Mouse (Mus musculus): ENCODE measurements around the gene Atg4a. TPM values are rescaled to one million over a fixed set of nuclear protein-coding genes. Genes with fewer than 3 reads are reported as not detected.

The Atg4a gene
- polyA plus RNA-seq, 1 experiment from 2014 or later: 14.4 TPM

DNA sequence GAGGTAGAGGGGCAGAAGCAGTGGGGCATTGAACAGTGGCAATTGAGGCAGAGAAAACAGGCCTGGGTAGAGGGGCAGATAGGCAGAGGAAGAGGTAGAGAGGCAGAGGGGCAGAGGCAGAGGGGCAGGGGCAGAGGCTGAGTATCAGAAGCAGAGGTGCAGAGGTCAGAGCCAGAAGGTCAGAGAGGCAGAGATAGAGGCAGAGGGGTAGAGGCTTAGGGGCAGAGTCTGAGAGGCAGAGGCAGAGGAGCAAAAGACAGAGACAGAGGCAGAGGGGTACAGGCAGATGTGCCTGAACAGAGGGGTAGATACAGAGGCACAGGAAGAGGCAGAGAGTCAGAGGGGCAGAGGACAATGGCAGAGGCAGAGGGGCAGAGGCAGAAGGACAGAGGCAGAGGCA is 193.6 kb downstream of the Atg4a start:
- no peaks in the 10 kb centered on the region for H3K9me3 ChIP-seq (ENCODE audit: control insufficient read depth, low read length)
- DNase-seq (ENCODE audit: low spot score, missing footprints): no peak
- H3K27ac ChIP-seq (ENCODE audit: low read depth, low read length): no peak overlapping the region
- peak; percentile 48; the same call in 1 of the 2 replicates for ATAC-seq (ENCODE audit: low FRiP score)
- no peak overlapping the region for H3K9ac ChIP-seq (ENCODE audit: low read length)
- H3K4me2 ChIP-seq: no peak overlapping the region
- H3K4me3 ChIP-seq (ENCODE audit: low read depth, low read length): no peak overlapping the region
- no peaks in the 10 kb centered on the region for H3K4me1 ChIP-seq (ENCODE audit: control insufficient read depth, insufficient read depth, low read length)
- peaks cover 23% of the 10 kb centered on the region for H3K27me3 ChIP-seq (ENCODE audit: control insufficient read depth, insufficient read depth, low read length)
- no peaks in the 10 kb centered on the region for H3K36me3 ChIP-seq (ENCODE audit: control insufficient read depth, insufficient read depth, low read length)

- no peaks in the 10 kb centered on the region for H3K36me3 ChIP-seq (ENCODE audit: control insufficient read depth, insufficient read depth, low read length)
- ATAC-seq (ENCODE audit: low FRiP score) (no peak), DNase-seq (ENCODE audit: low spot score, missing footprints) (no peak)
- no peak overlapping the region for H3K4me2 ChIP-seq
- no peak overlapping the region for H3K4me3 ChIP-seq (ENCODE audit: low read depth, low read length)
- H3K27me3 ChIP-seq (ENCODE audit: control insufficient read depth, insufficient read depth, low read length): peaks cover 28% of the 10 kb centered on the region
- no peak overlapping the region for H3K27ac ChIP-seq (ENCODE audit: low read depth, low read length)
- H3K4me1 ChIP-seq (ENCODE audit: control insufficient read depth, insufficient read depth, low read length): no peaks in the 10 kb centered on the region
- no peak overlapping the region for H3K9ac ChIP-seq (ENCODE audit: low read length)
- no peaks in the 10 kb centered on the region for H3K9me3 ChIP-seq (ENCODE audit: control insufficient read depth, low read length)
Observed at GRCm38 (mm10) chrX:141151182-141151581, 194.5 kb downstream of the Atg4a start.

- H3K36me3 ChIP-seq (ENCODE audit: control insufficient read depth, insufficient read depth, low read length): no peaks in the 10 kb centered on the region
- no peak overlapping the region for H3K27ac ChIP-seq (ENCODE audit: low read depth, low read length)
- no peak for ATAC-seq (ENCODE audit: low FRiP score)
- DNase-seq (ENCODE audit: low spot score, missing footprints): no peak
- WGBS: 15% methylated on average over 2 of the region's 2 CpGs
- no peaks in the 10 kb centered on the region for H3K9me3 ChIP-seq (ENCODE audit: control insufficient read depth, low read length)
- no peak overlapping the region for H3K4me3 ChIP-seq (ENCODE audit: low read depth, low read length)
- H3K4me2 ChIP-seq: no peak overlapping the region
- H3K4me1 ChIP-seq (ENCODE audit: control insufficient read depth, insufficient read depth, low read length): no peaks in the 10 kb centered on the region
- H3K27me3 ChIP-seq (ENCODE audit: control insufficient read depth, insufficient read depth, low read length): peaks cover 16% of the 10 kb centered on the region
- H3K9ac ChIP-seq (ENCODE audit: low read length): no peak overlapping the region
Observed at GRCm38 (mm10) chrX:141156696-141157095, 200.0 kb downstream of the Atg4a start.

- Histone ChIP-seq H3K9me3 (ENCODE audit: control insufficient read depth, low read length) (no peaks in the 10 kb centered on the region), H3K4me1 (ENCODE audit: control insufficient read depth, insufficient read depth, low read length) (no peaks in the 10 kb centered on the region), H3K27ac (ENCODE audit: low read depth, low read length) (no peak overlapping the region), H3K9ac (ENCODE audit: low read length) (no peak overlapping the region), H3K4me2 (no peak overlapping the region), H3K36me3 (ENCODE audit: control insufficient read depth, insufficient read depth, low read length) (no peaks in the 10 kb centered on the region), H3K27me3 (ENCODE audit: control insufficient read depth, insufficient read depth, low read length) (peaks cover 13% of the 10 kb centered on the region), H3K4me3 (ENCODE audit: low read depth, low read length) (no peak overlapping the region)
- DNase-seq (ENCODE audit: low spot score, missing footprints): no peak
- WGBS: 60% methylated on average over 4 of the region's 4 CpGs
- ATAC-seq (ENCODE audit: low FRiP score): no peak
Observed at GRCm38 (mm10) chrX:141157626-141158025, 200.9 kb downstream of the Atg4a start.

DNA sequence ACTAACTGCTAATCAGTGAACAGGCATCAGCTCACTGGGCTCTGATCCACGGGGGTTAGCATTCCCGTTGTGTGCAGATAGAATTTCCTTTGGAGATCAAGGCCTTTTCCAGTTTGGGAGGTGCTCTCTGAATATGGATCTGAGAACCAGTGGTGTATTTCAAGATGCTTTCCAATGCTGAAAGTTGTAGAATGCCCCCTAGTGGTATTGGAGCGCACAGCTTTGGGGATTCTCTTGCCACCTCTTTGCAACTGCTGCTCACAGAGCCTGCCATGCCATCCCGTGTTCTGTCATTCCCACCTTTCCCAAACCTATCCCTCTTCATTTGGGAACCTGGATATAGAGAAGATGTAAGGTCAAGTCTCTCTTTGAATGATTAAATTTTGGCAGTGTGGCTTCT is 201.5 kb downstream of the Atg4a start:
- ATAC-seq (ENCODE audit: low FRiP score) (no peak), DNase-seq (ENCODE audit: low spot score, missing footprints) (no peak)
- Histone ChIP-seq H3K36me3 (ENCODE audit: control insufficient read depth, insufficient read depth, low read length) (no peaks in the 10 kb centered on the region), H3K4me3 (ENCODE audit: low read depth, low read length) (no peak overlapping the region), H3K9ac (ENCODE audit: low read length) (no peak overlapping the region), H3K27me3 (ENCODE audit: control insufficient read depth, insufficient read depth, low read length) (peaks cover 13% of the 10 kb centered on the region), H3K27ac (ENCODE audit: low read depth, low read length) (no peak overlapping the region), H3K4me2 (no peak overlapping the region), H3K4me1 (ENCODE audit: control insufficient read depth, insufficient read depth, low read length) (no peaks in the 10 kb centered on the region), H3K9me3 (ENCODE audit: control insufficient read depth, low read length) (no peaks in the 10 kb centered on the region)
- 48% methylated on average over 4 of the region's 4 CpGs for WGBS

DNA sequence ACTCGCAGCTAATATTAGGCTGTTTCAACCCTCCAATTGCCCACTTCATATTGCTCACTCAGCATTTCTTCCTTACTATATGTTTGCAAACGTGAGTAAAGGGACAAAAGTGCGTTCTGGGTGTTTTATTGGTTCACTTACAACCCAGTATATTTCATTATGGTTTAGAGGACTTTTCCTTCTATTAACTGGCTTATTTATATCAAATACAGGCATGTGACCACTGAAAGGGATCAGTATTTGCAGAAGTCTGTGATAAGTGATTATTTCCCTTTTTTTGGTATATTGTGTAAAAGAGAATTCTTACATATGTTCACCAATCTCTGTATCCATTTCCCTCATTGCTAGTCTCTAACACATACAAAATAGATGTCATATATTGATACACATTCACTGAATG is 203.7 kb downstream of the Atg4a start:
- Histone ChIP-seq H3K36me3 (ENCODE audit: control insufficient read depth, insufficient read depth, low read length) (no peaks in the 10 kb centered on the region), H3K27ac (ENCODE audit: low read depth, low read length) (no peak overlapping the region), H3K4me1 (ENCODE audit: control insufficient read depth, insufficient read depth, low read length) (no peaks in the 10 kb centered on the region), H3K4me2 (no peak overlapping the region), H3K9ac (ENCODE audit: low read length) (no peak overlapping the region), H3K4me3 (ENCODE audit: low read depth, low read length) (no peak overlapping the region), H3K27me3 (ENCODE audit: control insufficient read depth, insufficient read depth, low read length) (peaks cover 11% of the 10 kb centered on the region), H3K9me3 (ENCODE audit: control insufficient read depth, low read length) (no peaks in the 10 kb centered on the region)
- 75% methylated on average over 3 of the region's 3 CpGs for WGBS
- no peak for DNase-seq (ENCODE audit: low spot score, missing footprints)
- no peak for ATAC-seq (ENCODE audit: low FRiP score)

- no peak overlapping the region for H3K4me2 ChIP-seq
- 89% methylated on average over 4 of the region's 4 CpGs for WGBS
- H3K27ac ChIP-seq (ENCODE audit: low read depth, low read length): no peak overlapping the region
- H3K4me3 ChIP-seq (ENCODE audit: low read depth, low read length): no peak overlapping the region
- H3K27me3 ChIP-seq (ENCODE audit: control insufficient read depth, insufficient read depth, low read length): peaks cover 18% of the 10 kb centered on the region
- no peaks in the 10 kb centered on the region for H3K36me3 ChIP-seq (ENCODE audit: control insufficient read depth, insufficient read depth, low read length)
- no peaks in the 10 kb centered on the region for H3K4me1 ChIP-seq (ENCODE audit: control insufficient read depth, insufficient read depth, low read length)
- no peaks in the 10 kb centered on the region for H3K9me3 ChIP-seq (ENCODE audit: control insufficient read depth, low read length)
- no peak overlapping the region for H3K9ac ChIP-seq (ENCODE audit: low read length)
- no peak for ATAC-seq (ENCODE audit: low FRiP score)
- no peak for DNase-seq (ENCODE audit: low spot score, missing footprints)
Observed at GRCm38 (mm10) chrX:141165067-141165466, 208.4 kb downstream of the Atg4a start.

DNA sequence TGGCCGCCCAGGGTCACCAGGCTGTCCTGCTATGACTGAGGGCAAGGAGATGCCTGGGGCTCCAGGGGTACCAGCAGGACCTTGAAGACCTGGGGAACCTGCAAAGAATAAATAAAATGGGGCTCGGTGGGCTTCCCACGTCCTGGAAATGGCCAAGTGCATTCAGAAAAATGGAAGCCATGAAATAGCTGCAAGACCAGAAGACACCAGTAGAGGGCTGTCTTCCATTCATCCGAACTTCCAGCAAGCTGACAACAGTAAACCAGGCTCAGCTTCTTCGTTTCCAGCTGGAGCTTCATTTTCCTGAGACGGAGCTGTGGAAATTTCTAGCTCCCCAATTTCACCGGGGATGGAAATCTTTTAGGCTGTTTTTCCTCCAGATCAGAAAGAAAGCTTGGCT is 218.6 kb downstream of the Atg4a start:
- H3K27ac ChIP-seq (ENCODE audit: low read depth, low read length): no peak overlapping the region
- H3K9me3 ChIP-seq (ENCODE audit: control insufficient read depth, low read length): no peaks in the 10 kb centered on the region
- no peaks in the 10 kb centered on the region for H3K36me3 ChIP-seq (ENCODE audit: control insufficient read depth, insufficient read depth, low read length)
- H3K4me3 ChIP-seq (ENCODE audit: low read depth, low read length): no peak overlapping the region
- no peak for ATAC-seq (ENCODE audit: low FRiP score)
- 39% methylated on average over 7 of the region's 7 CpGs for WGBS
- H3K9ac ChIP-seq (ENCODE audit: low read length): no peak overlapping the region
- H3K4me1 ChIP-seq (ENCODE audit: control insufficient read depth, insufficient read depth, low read length): no peaks in the 10 kb centered on the region
- no peak overlapping the region for H3K4me2 ChIP-seq
- peak; percentile 96 for DNase-seq (ENCODE audit: low spot score, missing footprints)
- peaks cover 29% of the 10 kb centered on the region for H3K27me3 ChIP-seq (ENCODE audit: control insufficient read depth, insufficient read depth, low read length)

DNA sequence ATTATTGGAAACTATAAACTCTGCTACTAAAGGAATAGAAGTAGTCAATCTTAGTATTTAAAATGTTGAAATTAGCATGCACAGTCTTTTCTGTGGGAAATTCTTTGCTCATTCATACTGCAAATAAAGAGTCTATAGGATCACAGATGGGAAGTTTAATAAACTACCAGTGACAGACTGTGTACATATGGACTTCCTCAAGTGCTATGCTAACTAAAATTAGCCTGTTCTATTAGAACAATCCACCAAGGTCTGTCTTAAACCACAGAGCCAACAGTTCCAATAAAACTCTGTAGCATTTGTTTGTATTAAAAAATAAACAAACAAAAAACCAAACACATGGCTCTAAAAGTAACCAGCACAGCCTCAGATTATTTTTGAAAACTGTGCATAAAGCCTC is 238.3 kb downstream of the Atg4a start:
- Histone ChIP-seq H3K9me3 (ENCODE audit: control insufficient read depth, low read length) (no peaks in the 10 kb centered on the region), H3K36me3 (ENCODE audit: control insufficient read depth, insufficient read depth, low read length) (no peaks in the 10 kb centered on the region), H3K4me2 (no peak overlapping the region), H3K9ac (ENCODE audit: low read length) (no peak overlapping the region), H3K4me3 (ENCODE audit: low read depth, low read length) (no peak overlapping the region), H3K4me1 (ENCODE audit: control insufficient read depth, insufficient read depth, low read length) (no peaks in the 10 kb centered on the region), H3K27me3 (ENCODE audit: control insufficient read depth, insufficient read depth, low read length) (peaks cover 64% of the 10 kb centered on the region), H3K27ac (ENCODE audit: low read depth, low read length) (no peak overlapping the region)
- DNase-seq (ENCODE audit: low spot score, missing footprints): no peak
- no peak for ATAC-seq (ENCODE audit: low FRiP score)

DNA sequence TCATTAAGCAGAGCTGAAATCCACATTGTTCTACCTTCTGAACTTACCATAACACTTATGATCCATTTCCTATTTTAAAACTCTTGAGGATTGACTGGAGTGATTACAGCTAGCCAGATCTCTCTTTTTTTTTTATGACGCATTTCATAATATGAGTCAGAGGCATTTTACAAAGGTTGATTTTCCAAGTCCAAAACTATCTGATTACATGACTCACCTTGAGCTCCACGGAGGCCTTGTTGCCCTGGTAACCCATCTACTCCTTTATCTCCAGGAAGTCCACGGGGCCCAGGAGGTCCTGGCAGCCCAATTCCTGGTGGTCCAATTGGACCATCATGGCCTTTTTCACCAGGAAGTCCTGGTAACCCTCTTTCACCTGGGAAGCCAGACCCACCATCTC is 242.3 kb downstream of the Atg4a start:
- H3K4me2 ChIP-seq: no peak overlapping the region
- no peak overlapping the region for H3K9ac ChIP-seq (ENCODE audit: low read length)
- no peaks in the 10 kb centered on the region for H3K9me3 ChIP-seq (ENCODE audit: control insufficient read depth, low read length)
- ATAC-seq (ENCODE audit: low FRiP score): no peak
- H3K36me3 ChIP-seq (ENCODE audit: control insufficient read depth, insufficient read depth, low read length): no peaks in the 10 kb centered on the region
- DNase-seq (ENCODE audit: low spot score, missing footprints): no peak
- WGBS: 80% methylated on average over 3 of the region's 3 CpGs
- H3K4me3 ChIP-seq (ENCODE audit: low read depth, low read length): no peak overlapping the region
- H3K27ac ChIP-seq (ENCODE audit: low read depth, low read length): no peak overlapping the region
- H3K4me1 ChIP-seq (ENCODE audit: control insufficient read depth, insufficient read depth, low read length): no peaks in the 10 kb centered on the region
- peaks cover 50% of the 10 kb centered on the region for H3K27me3 ChIP-seq (ENCODE audit: control insufficient read depth, insufficient read depth, low read length)

Data from midbrain, embryonic 11.5 days (tissue).